Mouse (Mus musculus) left cerebral cortex, adult 2 months (tissue): ENCODE data around the gene Gja6. TPM values are rescaled to one million over a fixed set of nuclear protein-coding genes. Genes with fewer than 3 reads are reported as not detected.

Source experiments
- DNase-seq, 2 experiments: peaks; one replicate each; pipeline ENCODE4 v3.0.0; 2021 to 2022; ENCODE audit warnings: low spot score in 2 of 2, mixed read lengths in 1 of 2; ENCODE audit errors: extremely low spot score in 1 of 2
- H3K27ac ChIP-seq: fragments of 200-600 bp; 2 replicates; pipeline ENCODE4 v1.8.1; 2022
- H3K4me3 ChIP-seq: fragments of 200-600 bp; 2 replicates; pipeline ENCODE4 v1.8.1; 2022
- CTCF ChIP-seq: fragments of 200-600 bp; IDR thresholded peaks from 2 replicates; pipeline ENCODE4 v1.8.1; 2022; ENCODE audit warnings: antibody characterized with exemption, mild to moderate bottlenecking, moderate library complexity
- intact Hi-C: fragments of 180-260 bp; cut with DNase I; formaldehyde crosslinking; loops from one replicate; pipeline ENCODE4 v1.15.1; 2025
- long read RNA-seq, 2 experiments: library from polyadenylated mRNA; stranded (forward); transcript quantifications; one replicate each; pipeline ENCODE4 v2.0.0; 2021; ENCODE audit warnings: borderline mapping rate in 2 of 2
- total RNA-seq, 2 experiments: library from RNA; stranded (reverse); gene quantifications; 2 replicates each; pipeline ENCODE4 v1.2.3; 2021

Gja6 gene
- 1 to 10 TPM; 1.6 TPM for total RNA-seq
- long read RNA-seq, experiment 1, partial matches to known transcripts: 0 of 2 reads
- long read RNA-seq, experiment 1, other reads (novel, unspliced or antisense): 0 of 2 reads
- long read RNA-seq, experiment 2: 0 reads

GRCm38 (mm10) chrX:160906952-160907351, at the start of gene Gja6:
Gene Gja6, minus strand, starts transcription at chrX:160907052.
- no peak for DNase-seq
- intact Hi-C loops: loop anchor here (10.0 kb wide), 1 partner anchor 322 kb away; no protein-coding TSS in a partner anchor
- Histone ChIP-seq H3K27ac (peak within 1 kb of the TSS; percentile 37; the same call in 1 of the 2 replicates), H3K4me3 (no peak within 1 kb of the TSS)
- TF ChIP-seq CTCF: no peak

- TF ChIP-seq CTCF: no peak
- DNase-seq: no peak
- Histone ChIP-seq H3K27ac (no peak overlapping the region), H3K4me3 (no peak overlapping the region)
- intact Hi-C loops: no loop called here
Measured at GRCm38 (mm10) chrX:160949583-160949982, 42.7 kb upstream of the Gja6 start.

DNA sequence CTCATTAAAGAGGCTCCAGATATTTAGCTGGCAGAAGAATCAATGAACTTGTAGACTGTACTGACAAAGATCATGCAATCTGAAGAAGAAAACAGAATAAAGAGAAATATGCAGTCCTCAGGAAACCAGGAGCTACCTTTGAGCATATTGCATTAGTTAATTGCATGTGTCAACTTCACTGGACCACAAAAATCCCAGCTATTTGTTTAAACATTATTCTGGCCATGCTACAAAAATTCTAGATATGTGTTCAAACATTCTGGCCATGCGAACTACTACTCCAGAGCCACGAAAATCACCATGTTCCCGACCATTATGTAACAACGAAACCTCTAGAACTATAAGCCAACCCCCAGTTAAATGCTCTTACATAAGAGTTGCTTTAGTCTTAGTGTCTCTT, 37.9 kb upstream of the Gja6 start:
- Histone ChIP-seq H3K27ac (no peak overlapping the region), H3K4me3 (no peak overlapping the region)
- no peak for TF ChIP-seq CTCF
- DNase-seq: no peak
- intact Hi-C loops: no loop called here

GRCm38 (mm10) chrX:160935541-160935940, 28.7 kb upstream of the Gja6 start:
- H3K4me3 ChIP-seq: no peak overlapping the region
- peak; percentile 30 for TF ChIP-seq CTCF
- DNase-seq: no peak
- intact Hi-C loops: no loop called here
- H3K27ac ChIP-seq: no peak overlapping the region

DNA sequence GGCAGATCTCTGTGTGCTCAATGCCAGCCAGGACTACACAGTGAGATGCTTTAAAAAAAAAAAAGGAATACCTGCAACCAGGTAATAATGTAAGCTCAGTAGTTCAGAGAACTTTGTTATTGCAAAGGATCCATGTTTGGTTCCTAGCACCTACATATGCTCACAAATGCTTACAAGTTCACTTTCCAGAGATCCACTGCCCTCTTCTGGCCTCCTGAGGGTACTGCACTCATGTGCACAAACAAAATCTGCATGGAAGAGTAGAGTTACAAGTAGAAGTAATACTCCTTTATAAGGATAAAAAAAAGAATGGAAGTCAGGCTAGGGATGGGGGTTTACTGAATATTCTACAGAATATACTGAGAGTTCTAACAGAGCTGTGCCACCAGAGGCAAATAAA, 23.8 kb upstream of the Gja6 start:
- no peak overlapping the region for H3K27ac ChIP-seq
- H3K4me3 ChIP-seq: no peak overlapping the region
- intact Hi-C loops: no loop called here
- peak; percentile 35 for TF ChIP-seq CTCF
- DNase-seq: no peak

- DNase-seq: no peak
- no peak overlapping the region for H3K4me3 ChIP-seq
- no peak overlapping the region for H3K27ac ChIP-seq
- intact Hi-C loops: no loop called here
- TF ChIP-seq CTCF: no peak
Measured at GRCm38 (mm10) chrX:160928870-160929269, 22.0 kb upstream of the Gja6 start.

DNA sequence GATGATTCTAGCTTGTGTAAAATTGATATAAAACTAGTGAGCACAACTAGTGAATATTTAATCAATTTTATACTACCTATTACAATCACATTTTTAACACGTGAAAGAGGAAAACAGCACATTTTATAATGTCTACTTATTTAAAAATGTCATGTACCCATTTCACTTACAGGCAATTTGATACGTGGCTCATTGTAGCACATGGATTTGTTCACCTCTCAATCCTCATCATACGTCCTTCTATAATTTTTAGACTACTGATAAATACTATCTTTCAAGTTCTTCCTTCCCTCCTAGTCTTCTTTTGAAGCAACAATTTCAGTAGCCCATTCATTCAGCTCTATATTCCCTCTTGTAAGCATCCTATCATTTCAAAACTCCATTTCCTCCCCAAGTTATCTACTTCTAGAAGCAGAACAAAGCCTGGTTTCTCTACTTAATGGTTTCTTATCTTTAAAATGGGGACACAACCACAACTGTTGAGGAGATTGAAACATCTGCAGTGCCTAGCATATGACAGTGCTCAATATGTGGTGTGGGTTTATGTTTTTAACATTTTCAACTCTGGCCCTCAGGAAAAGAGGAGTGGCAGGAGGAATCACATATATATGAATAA, 12.3 kb upstream of the Gja6 start:
- no peak overlapping the region for H3K27ac ChIP-seq
- intact Hi-C loops: no loop called here
- no peak for TF ChIP-seq CTCF
- H3K4me3 ChIP-seq: no peak overlapping the region
- DNase-seq: no peak

DNA sequence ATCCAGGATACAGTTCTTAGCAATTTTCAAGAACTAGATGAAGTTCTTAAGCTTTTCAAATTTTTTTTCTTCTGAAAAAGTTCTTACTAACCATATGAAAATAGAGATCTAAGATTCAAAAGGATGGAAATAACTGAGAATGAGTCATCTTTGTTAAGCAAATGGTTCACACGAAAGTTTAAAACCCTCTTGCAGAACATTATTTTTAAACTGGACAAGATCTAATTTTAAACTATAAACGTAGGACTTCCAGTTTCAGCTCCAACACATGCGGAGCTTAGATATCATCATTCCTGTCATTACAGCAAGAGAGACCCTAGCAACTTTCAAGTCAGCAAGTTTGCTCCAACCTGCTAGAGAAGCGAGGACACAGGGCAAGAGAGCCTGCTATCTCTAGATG, 375 bp downstream of the Gja6 start:
- DNase-seq: no peak
- Histone ChIP-seq H3K4me3 (no peak overlapping the region), H3K27ac (peak overlapping the region; percentile 20; the same call in 1 of the 2 replicates)
- intact Hi-C loops: loop anchor here (10.0 kb wide), 1 partner anchor 322 kb away; no protein-coding TSS in a partner anchor
- no peak for TF ChIP-seq CTCF

- TF ChIP-seq CTCF: no peak
- DNase-seq: no peak
- H3K27ac ChIP-seq: peak overlapping the region; percentile 37; the same call in 1 of the 2 replicates
- H3K4me3 ChIP-seq: no peak overlapping the region
- intact Hi-C loops: loop anchor here (10.0 kb wide), 1 partner anchor 321 kb away; no protein-coding TSS in a partner anchor
Measured at GRCm38 (mm10) chrX:160905913-160906312, 939 bp downstream of the Gja6 start.

DNA sequence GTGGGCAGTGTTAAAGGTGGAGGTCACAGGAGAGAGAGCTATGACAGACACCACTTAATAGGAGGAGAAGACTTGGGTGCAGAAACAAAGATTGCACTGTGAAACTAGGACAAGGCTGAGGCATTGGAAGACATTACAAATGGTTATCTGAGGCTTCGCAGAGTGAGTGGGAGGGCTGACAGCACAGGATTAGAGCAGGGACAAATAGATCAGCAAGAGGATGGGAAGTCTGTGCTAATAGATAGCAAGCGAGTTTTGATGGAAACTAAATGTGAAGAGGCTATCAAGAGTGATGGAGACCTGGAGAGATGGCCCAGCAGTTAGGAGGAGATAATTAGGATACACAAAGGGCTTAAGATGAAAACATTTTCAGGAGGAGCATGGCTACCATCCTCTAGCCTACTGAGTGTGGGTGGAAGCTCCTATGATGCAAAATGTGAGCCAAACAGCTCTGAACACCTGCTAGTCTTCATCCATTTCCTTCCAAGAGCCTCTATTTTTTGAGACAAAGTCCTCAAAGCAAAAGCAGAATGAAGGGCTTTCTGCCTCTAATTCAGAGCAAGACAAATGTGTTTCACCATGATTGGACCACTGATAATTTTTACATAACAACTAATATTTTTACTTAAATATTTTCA, 1.7 kb downstream of the Gja6 start:
- no peak for DNase-seq
- Histone ChIP-seq H3K4me3 (no peak overlapping the region), H3K27ac (peak overlapping the region; percentile 61; the same call in 1 of the 2 replicates)
- intact Hi-C loops: loop anchor here (10.0 kb wide), 1 partner anchor 320 kb away; no protein-coding TSS in a partner anchor
- no peak for TF ChIP-seq CTCF

DNA sequence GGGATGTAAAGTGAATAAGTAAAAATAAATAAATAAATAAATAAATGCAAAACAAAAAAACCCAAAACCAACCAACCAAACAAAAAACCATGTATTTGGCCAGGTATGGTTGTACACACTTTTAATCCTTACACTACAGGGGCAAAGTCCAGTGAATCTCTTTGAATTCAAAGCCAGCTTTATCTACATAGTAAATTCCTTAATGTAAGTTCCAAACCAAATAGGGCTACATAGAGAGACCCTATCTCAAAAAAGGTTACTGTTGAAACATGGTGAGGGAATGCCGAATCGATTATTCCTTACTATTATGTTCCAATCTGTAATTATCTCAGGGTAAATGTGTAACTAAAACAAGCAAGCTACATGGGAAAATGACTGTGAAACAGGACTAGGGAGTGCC, 5.7 kb downstream of the Gja6 start:
- intact Hi-C loops: loop anchor here (10.0 kb wide), 1 partner anchor 316 kb away; no protein-coding TSS in a partner anchor
- TF ChIP-seq CTCF: no peak
- Histone ChIP-seq H3K4me3 (no peak overlapping the region), H3K27ac (no peak overlapping the region)
- DNase-seq: no peak

DNA sequence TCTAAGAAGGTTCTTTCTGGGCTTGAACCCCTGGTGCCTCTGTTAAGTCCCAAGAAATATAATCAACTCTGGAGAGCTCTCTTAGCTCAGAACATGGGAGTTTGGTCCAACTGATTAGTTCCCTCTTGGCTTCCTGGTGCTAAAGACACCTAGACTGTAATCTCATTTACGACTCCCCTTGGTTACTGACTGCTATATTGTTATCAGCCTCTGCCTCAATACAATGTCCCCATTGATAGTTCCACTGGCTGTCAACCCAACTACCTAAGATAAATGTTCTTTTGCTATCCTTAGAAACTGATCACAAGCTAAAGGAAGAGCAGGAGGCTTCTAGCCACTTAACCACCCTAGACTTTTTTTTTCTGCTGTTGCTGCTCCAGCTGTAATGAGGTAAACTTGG, 14.8 kb downstream of the Gja6 start:
- TF ChIP-seq CTCF: no peak
- Histone ChIP-seq H3K27ac (no peak overlapping the region), H3K4me3 (no peak overlapping the region)
- DNase-seq: no peak
- intact Hi-C loops: no loop called here

GRCm38 (mm10) chrX:160886301-160886700, 20.6 kb downstream of the Gja6 start:
- intact Hi-C loops: no loop called here
- no peak overlapping the region for H3K4me3 ChIP-seq
- no peak for DNase-seq
- no peak overlapping the region for H3K27ac ChIP-seq
- no peak for TF ChIP-seq CTCF
